Mouse (Mus musculus): ENCODE measurements around the gene Slc24a4.

DNA sequence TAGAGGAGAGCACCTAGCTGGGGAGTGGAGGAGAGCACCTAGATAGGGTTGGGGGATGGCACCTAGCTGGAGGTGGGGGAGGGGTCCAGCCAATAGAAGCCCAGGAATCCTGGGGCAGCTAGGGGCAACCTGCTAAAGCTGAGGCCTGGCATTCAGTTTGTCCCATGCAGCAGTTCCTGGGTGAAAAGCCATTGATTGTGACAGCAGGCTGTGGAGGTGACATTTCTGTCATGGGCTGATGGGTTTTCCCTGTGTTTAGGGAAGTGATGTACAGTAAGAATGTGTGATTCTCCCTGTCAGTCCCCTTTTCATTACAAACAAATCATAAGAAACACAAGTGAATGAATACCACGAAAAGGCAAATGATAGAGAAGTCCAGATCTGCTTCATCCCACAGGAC is 167.8 kb downstream of the Slc24a4 start:
- TF ChIP-seq CTCF (IDR thresholded peaks at IDR 0.05; ENCODE audit: extremely low read depth, insufficient read depth, low read length): no peak
- no peak for TF ChIP-seq POLR2A (IDR thresholded peaks at IDR 0.05; ENCODE audit: extremely low read depth, insufficient read depth, low read length)

Data from cortical plate, adult 2 months (tissue).